Mouse (Mus musculus): ENCODE data around the gene Agpat3. TPM values are rescaled to one million over a fixed set of nuclear protein-coding genes. Genes with fewer than 3 reads are reported as not detected.
A peak's percentile ranks its signal among the peaks of the same experiment; 100 is the strongest.

Agpat3 gene
- polyA plus RNA-seq, 1 experiment from 2014 or later, result 28.7 TPM

DNA sequence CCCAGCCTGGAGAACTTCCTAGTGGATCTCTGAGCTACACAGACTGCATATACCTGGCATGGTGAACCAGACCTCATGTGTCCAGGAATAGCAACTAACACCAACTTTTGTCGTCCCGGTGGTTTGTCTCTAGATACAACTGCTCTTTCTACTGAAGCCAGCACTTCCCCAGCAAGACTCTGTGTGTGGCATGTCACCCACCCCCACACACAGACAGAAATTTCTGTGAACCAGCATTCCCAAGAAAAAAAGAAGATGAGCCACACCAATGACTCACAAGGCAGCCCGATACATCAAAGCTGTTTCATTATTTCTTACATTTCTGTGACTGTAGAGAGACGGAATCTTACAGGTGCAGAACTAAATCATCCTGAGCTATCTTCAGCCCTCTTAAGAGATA lies 52.2 kb downstream of the Agpat3 start:
- no peak for ATAC-seq (replicated peaks; ENCODE audit: low FRiP score)
- Histone ChIP-seq H3K36me3 (ENCODE audit: control insufficient read depth, insufficient read depth, low read length) (no peaks in the 10 kb centered on the region), H3K4me3 (ENCODE audit: low read depth, low read length) (no peak overlapping the region), H3K9me3 (ENCODE audit: control insufficient read depth, low read length) (no peaks in the 10 kb centered on the region), H3K27ac (ENCODE audit: low read depth, low read length) (no peak overlapping the region), H3K4me2 (no peak overlapping the region), H3K4me1 (replicated peaks; ENCODE audit: control insufficient read depth, insufficient read depth, low read length) (no peaks in the 10 kb centered on the region), H3K9ac (ENCODE audit: low read depth, low read length) (no peak overlapping the region), H3K27me3 (replicated peaks; ENCODE audit: control insufficient read depth, insufficient read depth, low read length) (no peaks in the 10 kb centered on the region)
- DNase-seq (ENCODE audit: low spot score), result no peak
- WGBS, result 89% methylated on average over 4 of the region's 4 CpGs

DNA sequence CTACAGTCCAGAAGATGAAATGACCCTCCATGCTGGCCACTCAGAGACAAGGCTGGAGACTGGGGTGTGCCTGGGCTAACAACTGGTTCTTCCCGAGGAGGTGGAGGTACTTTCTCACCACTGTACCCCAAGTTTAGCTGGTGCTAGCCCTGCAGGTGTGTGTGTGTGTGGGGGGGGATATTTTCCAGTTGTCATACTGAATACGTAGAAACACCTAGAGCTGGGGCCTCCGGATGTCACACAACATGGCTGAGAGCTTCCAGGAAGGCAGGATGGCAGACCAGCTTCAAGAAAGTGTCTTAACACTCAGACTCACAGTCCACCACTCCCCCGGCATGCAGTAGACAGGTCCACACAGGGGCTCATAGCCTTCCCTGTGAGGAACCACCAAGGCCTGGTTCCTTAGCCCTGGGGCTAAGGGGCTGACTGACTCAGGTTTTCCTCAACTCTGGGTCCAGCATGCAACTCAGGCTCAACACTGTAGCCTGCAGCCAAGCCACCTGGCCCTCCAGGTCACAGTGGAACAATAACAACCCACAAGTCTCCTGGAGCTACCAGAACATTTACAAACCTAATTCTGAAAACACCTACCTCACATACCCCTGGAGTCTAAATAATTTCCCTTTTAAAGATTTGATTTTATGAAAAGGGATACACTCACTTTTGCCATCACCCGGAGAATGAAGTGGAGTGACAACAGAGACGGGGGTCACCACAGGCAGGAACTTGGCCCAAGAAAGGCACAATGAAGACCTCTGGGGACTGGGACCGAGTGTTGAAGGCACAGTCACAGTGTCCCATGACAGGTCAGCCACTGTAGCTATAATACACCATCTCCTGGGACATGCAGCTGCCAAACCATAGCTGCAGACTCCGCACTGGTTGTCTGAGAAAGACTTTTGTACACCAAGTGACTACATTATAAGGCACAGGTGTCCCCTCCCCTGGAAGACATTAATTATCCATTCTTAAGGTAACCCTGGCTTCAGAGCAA lies 53.3 kb downstream of the Agpat3 start:
- no peak for ATAC-seq (replicated peaks; ENCODE audit: low FRiP score)
- Histone ChIP-seq H3K4me2 (no peak overlapping the region), H3K27ac (ENCODE audit: low read depth, low read length) (no peak overlapping the region)

DNA sequence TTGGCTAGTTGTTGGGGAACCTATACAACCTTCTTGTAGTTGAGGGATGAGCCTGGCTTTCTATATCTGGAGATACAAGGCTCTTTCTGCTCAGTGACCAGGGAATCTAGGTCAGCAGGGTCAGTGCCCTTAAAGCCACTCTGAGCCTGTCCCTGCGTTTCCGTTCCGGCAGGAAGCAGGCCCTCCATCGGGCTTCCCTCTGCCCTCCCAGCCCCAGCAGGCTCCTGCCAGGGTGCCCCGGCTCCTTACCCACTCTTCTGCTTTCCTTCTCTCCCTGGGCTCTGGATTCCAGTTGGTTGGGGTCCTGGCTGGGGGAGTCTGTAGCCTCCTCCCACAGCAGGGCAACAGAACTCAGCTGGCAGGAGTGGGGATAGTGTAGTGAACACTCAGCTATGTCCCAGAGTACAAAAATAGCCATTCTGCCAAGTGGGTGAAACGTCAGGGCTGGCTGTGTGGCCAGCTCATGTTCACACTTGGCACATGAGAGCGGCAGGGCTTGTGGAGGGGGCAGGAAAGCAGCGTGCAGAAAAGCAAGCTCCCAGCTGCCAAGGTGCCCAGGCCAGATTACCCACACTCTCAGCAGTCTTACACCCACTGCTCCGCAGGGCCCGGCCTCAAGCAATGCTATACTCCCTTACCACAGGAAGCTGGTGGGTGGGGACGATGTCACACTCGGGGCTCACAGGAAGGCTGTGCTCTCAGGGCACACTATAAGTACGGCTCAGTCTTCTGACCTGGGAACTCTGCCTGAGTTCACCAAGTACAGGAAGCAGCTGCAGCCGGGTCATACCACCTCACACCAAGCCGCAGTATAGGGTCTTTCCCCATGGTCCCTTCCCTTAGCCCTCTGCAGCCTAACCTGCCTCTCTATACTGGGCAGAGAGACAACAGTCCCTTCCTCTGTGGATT lies 54.5 kb downstream of the Agpat3 start:
- whole genome bisulfite sequencing, result 36% methylated on average over 15 of the region's 15 CpGs
- H3K27me3 ChIP-seq (replicated peaks; ENCODE audit: control insufficient read depth, insufficient read depth, low read length), result no peaks in the 10 kb centered on the region
- no peaks in the 10 kb centered on the region for H3K36me3 ChIP-seq (ENCODE audit: control insufficient read depth, insufficient read depth, low read length)
- H3K9me3 ChIP-seq (ENCODE audit: control insufficient read depth, low read length), result no peaks in the 10 kb centered on the region
- H3K27ac ChIP-seq (ENCODE audit: low read depth, low read length), result no peak overlapping the region
- ATAC-seq (replicated peaks; ENCODE audit: low FRiP score) (peak; percentile 75), DNase-seq (ENCODE audit: low spot score) (peak; percentile 46)
- H3K4me2 ChIP-seq, result peak overlapping the region; percentile 7
- no peak overlapping the region for H3K4me3 ChIP-seq (ENCODE audit: low read depth, low read length)
- no peak overlapping the region for H3K9ac ChIP-seq (ENCODE audit: low read depth, low read length)
- H3K4me1 ChIP-seq (replicated peaks; ENCODE audit: control insufficient read depth, insufficient read depth, low read length), result no peaks in the 10 kb centered on the region

More for the DNA sequence above, 53.3 kb downstream of the Agpat3 start:
- no peaks in the 10 kb centered on the region for H3K27me3 ChIP-seq (replicated peaks; ENCODE audit: control insufficient read depth, insufficient read depth, low read length)
- H3K36me3 ChIP-seq (ENCODE audit: control insufficient read depth, insufficient read depth, low read length), result no peaks in the 10 kb centered on the region
- no peak overlapping the region for H3K4me3 ChIP-seq (ENCODE audit: low read depth, low read length)
- H3K9me3 ChIP-seq (ENCODE audit: control insufficient read depth, low read length), result no peaks in the 10 kb centered on the region
- no peak overlapping the region for H3K9ac ChIP-seq (ENCODE audit: low read depth, low read length)
- no peaks in the 10 kb centered on the region for H3K4me1 ChIP-seq (replicated peaks; ENCODE audit: control insufficient read depth, insufficient read depth, low read length)
- WGBS, result 85% methylated on average over 8 of the region's 8 CpGs
- DNase-seq (ENCODE audit: low spot score), result no peak

DNA sequence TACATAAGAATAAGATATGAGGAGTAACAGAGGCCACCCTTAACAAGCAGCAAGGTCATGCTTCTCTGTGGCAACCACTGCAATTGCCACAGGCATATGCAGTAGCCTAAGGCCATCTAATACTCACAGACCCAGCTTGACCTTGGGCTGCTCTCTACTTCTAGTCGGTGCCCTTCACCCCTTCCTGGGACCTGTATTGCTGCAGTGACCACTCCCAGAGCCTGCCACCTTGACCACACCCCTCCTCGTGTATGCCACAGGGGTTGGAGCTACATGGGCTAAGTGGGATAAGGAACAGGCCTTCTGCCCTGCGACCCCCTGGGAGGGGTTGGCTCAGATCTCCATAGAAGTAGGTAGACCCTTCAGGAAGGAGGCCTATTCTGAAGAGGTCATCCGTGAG lies 55.3 kb downstream of the Agpat3 start:
- Histone ChIP-seq H3K36me3 (ENCODE audit: control insufficient read depth, insufficient read depth, low read length) (no peaks in the 10 kb centered on the region), H3K4me3 (ENCODE audit: low read depth, low read length) (no peak overlapping the region), H3K9me3 (ENCODE audit: control insufficient read depth, low read length) (no peaks in the 10 kb centered on the region), H3K9ac (ENCODE audit: low read depth, low read length) (no peak overlapping the region), H3K27me3 (replicated peaks; ENCODE audit: control insufficient read depth, insufficient read depth, low read length) (no peaks in the 10 kb centered on the region), H3K4me1 (replicated peaks; ENCODE audit: control insufficient read depth, insufficient read depth, low read length) (no peaks in the 10 kb centered on the region), H3K27ac (ENCODE audit: low read depth, low read length) (no peak overlapping the region), H3K4me2 (no peak overlapping the region)
- DNase-seq (ENCODE audit: low spot score) (no peak), ATAC-seq (replicated peaks; ENCODE audit: low FRiP score) (no peak)
- 66% methylated on average over 4 of the region's 4 CpGs for WGBS

DNA sequence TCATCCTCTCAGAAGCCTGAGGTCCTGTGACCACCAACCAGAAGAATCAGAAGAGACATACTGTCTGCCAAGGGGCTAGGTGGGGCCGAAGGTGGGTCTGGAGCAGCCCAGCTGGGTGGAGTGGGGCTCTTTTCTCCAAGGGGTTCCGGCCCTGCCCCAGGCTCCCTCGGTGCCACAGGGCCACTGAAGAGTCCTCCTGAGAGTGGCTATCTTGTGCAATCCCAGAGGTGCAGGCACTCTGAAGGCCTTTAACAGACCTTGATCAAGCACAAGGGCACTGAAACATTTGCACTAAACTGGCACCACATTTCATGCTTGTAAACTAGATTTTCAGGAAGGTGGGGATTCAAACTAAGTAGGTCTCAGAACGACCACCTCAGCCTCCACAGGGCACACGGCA lies 55.9 kb downstream of the Agpat3 start:
- Histone ChIP-seq H3K4me2 (no peak overlapping the region), H3K9me3 (ENCODE audit: control insufficient read depth, low read length) (no peaks in the 10 kb centered on the region), H3K27ac (ENCODE audit: low read depth, low read length) (no peak overlapping the region), H3K4me1 (replicated peaks; ENCODE audit: control insufficient read depth, insufficient read depth, low read length) (no peaks in the 10 kb centered on the region), H3K9ac (ENCODE audit: low read depth, low read length) (no peak overlapping the region), H3K36me3 (ENCODE audit: control insufficient read depth, insufficient read depth, low read length) (no peaks in the 10 kb centered on the region), H3K4me3 (ENCODE audit: low read depth, low read length) (no peak overlapping the region), H3K27me3 (replicated peaks; ENCODE audit: control insufficient read depth, insufficient read depth, low read length) (no peaks in the 10 kb centered on the region)
- 87% methylated on average over 5 of the region's 5 CpGs for WGBS
- ATAC-seq (replicated peaks; ENCODE audit: low FRiP score), result no peak
- no peak for DNase-seq (ENCODE audit: low spot score)

DNA sequence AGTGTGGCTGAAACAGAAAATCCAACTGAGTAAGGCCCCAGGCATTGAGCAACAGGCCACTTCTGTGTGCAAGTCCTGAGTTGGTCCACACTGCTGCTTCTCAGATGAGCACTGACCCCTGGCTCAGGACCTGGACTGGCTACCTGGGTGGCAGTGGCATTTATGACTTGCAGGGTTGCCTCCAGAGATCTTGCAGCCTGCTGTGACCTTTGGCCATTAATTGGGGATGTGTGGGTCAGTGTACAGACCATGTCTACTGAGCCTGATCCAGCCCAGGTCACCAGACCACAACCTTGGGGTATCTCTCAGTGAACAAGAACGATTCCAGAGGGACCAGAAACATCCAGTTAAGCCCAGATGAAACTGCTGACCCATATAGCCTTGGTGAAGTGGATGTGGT lies 58.7 kb downstream of the Agpat3 start:
- DNase-seq (ENCODE audit: low spot score) (no peak), ATAC-seq (replicated peaks; ENCODE audit: low FRiP score) (no peak)
- Histone ChIP-seq H3K27me3 (replicated peaks; ENCODE audit: control insufficient read depth, insufficient read depth, low read length) (no peaks in the 10 kb centered on the region), H3K9me3 (ENCODE audit: control insufficient read depth, low read length) (no peaks in the 10 kb centered on the region), H3K4me2 (no peak overlapping the region), H3K4me1 (replicated peaks; ENCODE audit: control insufficient read depth, insufficient read depth, low read length) (no peaks in the 10 kb centered on the region), H3K27ac (ENCODE audit: low read depth, low read length) (no peak overlapping the region), H3K4me3 (ENCODE audit: low read depth, low read length) (no peak overlapping the region), H3K36me3 (ENCODE audit: control insufficient read depth, insufficient read depth, low read length) (no peaks in the 10 kb centered on the region), H3K9ac (ENCODE audit: low read depth, low read length) (no peak overlapping the region)
- 74% methylated on average over 1 of the region's 1 CpGs for WGBS

DNA sequence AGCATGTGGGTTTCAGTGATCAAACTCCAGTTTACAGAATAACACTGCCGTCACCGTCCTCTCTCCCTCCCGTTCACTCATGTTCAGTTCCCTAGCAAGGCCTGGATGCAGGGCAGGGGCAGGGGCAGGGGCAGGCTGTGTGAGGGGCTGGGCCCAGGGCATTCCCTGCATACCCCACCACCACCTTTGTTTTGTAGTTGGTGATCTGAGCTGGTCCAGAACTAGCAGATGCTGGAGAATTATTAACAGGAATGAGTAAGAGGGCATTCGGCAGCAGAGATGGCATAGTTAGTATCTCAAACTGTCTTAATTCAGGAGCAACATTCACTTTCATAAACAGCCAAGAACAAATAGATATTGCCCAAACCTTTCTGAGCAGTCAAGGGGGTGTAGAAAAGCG lies 59.9 kb downstream of the Agpat3 start:
- Histone ChIP-seq H3K36me3 (ENCODE audit: control insufficient read depth, insufficient read depth, low read length) (peaks cover 2% of the 10 kb centered on the region; the same call in 1 of the 2 replicates), H3K27ac (ENCODE audit: low read depth, low read length) (no peak overlapping the region), H3K4me2 (no peak overlapping the region), H3K4me1 (replicated peaks; ENCODE audit: control insufficient read depth, insufficient read depth, low read length) (no peaks in the 10 kb centered on the region), H3K4me3 (ENCODE audit: low read depth, low read length) (no peak overlapping the region), H3K27me3 (replicated peaks; ENCODE audit: control insufficient read depth, insufficient read depth, low read length) (no peaks in the 10 kb centered on the region), H3K9ac (ENCODE audit: low read depth, low read length) (no peak overlapping the region), H3K9me3 (ENCODE audit: control insufficient read depth, low read length) (no peaks in the 10 kb centered on the region)
- ATAC-seq (replicated peaks; ENCODE audit: low FRiP score) (no peak), DNase-seq (ENCODE audit: low spot score) (no peak)
- 87% methylated on average over 5 of the region's 5 CpGs for WGBS

DNA sequence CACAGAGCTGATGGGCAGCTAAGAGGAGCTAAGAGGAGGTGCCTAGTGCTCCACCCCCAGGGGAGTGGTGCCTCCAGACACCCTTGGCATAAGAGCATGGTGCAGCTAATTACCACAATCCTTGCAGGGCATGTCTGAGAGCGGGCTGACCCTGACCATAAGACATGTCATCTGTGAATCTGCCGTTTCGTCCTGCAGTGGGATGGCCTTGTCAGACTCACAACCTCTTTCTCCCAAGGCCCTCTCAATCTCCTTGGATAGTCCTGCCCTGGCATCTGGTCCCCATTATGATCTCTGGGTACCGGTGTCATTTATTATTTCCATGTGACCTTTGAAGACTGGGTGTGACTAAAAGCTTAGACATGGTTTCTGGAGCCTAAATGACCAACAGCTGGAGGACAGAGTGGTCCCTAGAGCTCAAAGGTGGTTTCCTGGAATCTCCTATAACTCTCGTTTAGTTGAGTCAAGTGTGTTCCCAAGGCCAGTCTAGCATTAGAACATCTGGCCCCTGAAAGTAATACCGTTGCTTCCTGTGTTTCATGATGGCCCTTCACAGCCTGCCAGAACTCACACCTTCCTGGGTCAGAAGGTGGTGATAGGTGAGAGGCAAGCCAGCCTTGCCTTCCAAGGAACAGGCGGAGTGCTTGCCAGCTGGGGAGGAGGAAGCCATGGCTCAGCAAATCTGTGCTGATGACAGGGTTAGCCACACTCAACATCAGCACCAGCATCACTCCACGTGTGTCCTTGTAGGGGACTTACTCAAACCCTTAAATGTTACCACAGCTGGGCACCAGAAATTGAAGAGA lies 61.4 kb downstream of the Agpat3 start:
- Histone ChIP-seq H3K4me2 (no peak overlapping the region), H3K9me3 (ENCODE audit: control insufficient read depth, low read length) (no peaks in the 10 kb centered on the region), H3K9ac (ENCODE audit: low read depth, low read length) (no peak overlapping the region), H3K36me3 (ENCODE audit: control insufficient read depth, insufficient read depth, low read length) (peaks cover 2% of the 10 kb centered on the region; the same call in 1 of the 2 replicates), H3K4me3 (ENCODE audit: low read depth, low read length) (no peak overlapping the region), H3K27me3 (replicated peaks; ENCODE audit: control insufficient read depth, insufficient read depth, low read length) (no peaks in the 10 kb centered on the region), H3K4me1 (replicated peaks; ENCODE audit: control insufficient read depth, insufficient read depth, low read length) (no peaks in the 10 kb centered on the region), H3K27ac (ENCODE audit: low read depth, low read length) (no peak overlapping the region)
- DNase-seq (ENCODE audit: low spot score), result no peak
- 77% methylated on average over 8 of the region's 8 CpGs for WGBS
- ATAC-seq (replicated peaks; ENCODE audit: low FRiP score), result no peak

All from liver, embryonic 11.5 days (tissue).